Mouse (Mus musculus) urinary bladder, adult 18-20 months (tissue): ENCODE measurements at regions not wholly inside any gene's neighbourhood (a gene's known extent, or its start where the extent isn't known, plus 50 kb on each side); places are given as distances from the start of the nearest gene placed in this dataset.
A peak's percentile ranks its signal among the peaks of the same experiment; 100 is the strongest.

Experiments
- DNase-seq, 2 experiments: peaks; one replicate each; pipeline ENCODE4 v3.0.0; 2022; ENCODE audit warnings: low spot score in 2 of 2, mixed read lengths in 2 of 2

- DNase-seq = no peak
These were observed 99.0 kb downstream of the Tmem30b start for GRCm38 (mm10) chr12:73447172-73447571.

DNA sequence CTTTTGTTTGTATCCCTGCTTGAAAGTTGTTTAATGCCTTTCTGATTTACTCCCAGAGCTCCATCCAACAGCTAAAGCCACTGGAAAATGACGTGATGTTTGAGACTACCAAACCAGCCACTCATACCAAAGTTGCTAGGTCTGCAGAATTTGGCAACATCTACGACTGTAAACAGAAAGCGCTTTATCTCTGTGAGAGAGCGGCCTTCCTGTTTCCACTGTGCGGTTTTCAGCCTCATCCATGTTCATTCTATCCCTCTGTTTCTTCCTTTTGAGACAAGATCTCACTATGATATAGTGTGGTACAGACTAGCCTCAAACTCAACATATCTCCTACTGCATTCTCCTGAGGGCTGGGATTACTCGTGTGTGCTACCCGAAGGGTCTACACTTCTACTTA, 100.0 kb downstream of the Tmem30b start:
- DNase-seq = no peak

GRCm38 (mm10) chr12:73445562-73445961, 100.6 kb downstream of the Tmem30b start:
- no peak for DNase-seq

DNA sequence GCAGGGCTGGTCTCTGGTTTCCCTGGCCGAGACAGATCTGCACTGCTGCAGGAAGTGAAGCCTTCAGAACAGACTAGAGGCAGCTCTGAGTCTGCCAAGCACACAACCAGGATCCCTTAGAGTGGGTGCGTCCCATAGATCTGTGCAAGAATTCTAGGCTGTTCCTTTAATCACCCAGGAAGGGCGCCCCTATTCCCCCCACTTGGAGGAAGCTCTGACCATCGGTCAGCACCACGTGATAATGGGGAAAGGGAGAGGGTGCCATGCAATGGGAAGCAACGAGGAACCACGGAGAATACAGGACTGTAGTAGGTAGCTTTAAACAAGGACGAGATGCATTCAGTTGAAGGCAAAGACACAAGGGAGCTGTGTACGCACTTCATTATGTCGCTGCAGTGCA, 101.1 kb downstream of the Tmem30b start:
- no peak for DNase-seq

DNA sequence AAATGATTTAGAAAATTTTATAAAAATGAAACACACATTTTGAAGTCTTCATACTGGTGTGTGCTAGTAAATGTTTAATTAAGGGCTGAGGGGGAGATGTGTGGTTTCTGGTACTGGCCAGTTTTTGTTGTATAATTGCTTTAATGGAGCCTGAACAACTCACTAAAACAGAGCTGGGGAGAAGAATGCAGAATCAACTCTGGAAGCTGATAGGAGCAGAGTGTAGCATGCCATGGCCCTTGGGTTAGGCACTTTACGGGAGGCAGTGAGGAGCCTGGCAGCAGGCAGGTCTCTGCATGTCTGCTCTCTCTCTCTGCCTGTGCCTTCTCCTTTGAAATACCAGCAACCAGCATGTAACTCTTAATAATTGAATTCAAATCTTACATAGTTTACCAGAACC, 104.9 kb downstream of the Tmem30b start:
- DNase-seq = no peak

- DNase-seq = no peak
These were observed 111.5 kb downstream of the Tmem30b start for GRCm38 (mm10) chr12:73434684-73435083.

GRCm38 (mm10) chr12:73432546-73432945, 113.6 kb downstream of the Tmem30b start:
- no peak for DNase-seq

GRCm38 (mm10) chr12:73428171-73428570, 118.0 kb downstream of the Tmem30b start:
- peak in 1 of 2 experiments; percentile 9 for DNase-seq

- DNase-seq = no peak
These were observed 121.4 kb downstream of the Tmem30b start for GRCm38 (mm10) chr12:73424814-73425213.

GRCm38 (mm10) chr12:73417101-73417500, 129.1 kb downstream of the Tmem30b start:
- no peak for DNase-seq

DNA sequence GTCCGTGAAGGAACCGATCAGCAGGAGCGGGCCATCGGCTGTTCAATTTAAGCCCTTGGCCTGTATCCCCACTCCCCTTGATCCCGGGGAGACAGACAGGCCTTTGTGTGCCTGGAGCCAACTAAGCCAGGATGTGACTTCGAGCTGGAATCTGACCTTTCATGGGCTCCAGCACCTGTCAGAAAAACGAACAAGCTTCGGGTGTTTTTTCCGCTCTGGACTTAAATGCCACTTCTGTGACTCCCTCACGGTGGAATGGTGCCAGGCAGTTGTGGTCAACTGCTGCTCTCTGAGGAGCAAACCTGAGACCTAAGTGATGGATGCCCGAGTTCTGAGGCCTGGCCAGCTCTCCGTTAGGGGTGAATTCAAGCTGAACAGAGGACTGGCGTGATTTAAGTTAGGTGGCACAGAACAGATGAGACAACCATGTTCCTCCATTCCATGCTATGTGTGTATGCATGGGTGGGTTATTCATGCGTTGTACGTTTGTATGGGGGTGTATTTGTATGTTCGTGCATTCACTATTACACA, 129.8 kb downstream of the Tmem30b start:
- no peak for DNase-seq

- no peak for DNase-seq
These were observed 129.3 kb downstream of the Slc38a6 start for GRCm38 (mm10) chr12:73415856-73416366.

DNA sequence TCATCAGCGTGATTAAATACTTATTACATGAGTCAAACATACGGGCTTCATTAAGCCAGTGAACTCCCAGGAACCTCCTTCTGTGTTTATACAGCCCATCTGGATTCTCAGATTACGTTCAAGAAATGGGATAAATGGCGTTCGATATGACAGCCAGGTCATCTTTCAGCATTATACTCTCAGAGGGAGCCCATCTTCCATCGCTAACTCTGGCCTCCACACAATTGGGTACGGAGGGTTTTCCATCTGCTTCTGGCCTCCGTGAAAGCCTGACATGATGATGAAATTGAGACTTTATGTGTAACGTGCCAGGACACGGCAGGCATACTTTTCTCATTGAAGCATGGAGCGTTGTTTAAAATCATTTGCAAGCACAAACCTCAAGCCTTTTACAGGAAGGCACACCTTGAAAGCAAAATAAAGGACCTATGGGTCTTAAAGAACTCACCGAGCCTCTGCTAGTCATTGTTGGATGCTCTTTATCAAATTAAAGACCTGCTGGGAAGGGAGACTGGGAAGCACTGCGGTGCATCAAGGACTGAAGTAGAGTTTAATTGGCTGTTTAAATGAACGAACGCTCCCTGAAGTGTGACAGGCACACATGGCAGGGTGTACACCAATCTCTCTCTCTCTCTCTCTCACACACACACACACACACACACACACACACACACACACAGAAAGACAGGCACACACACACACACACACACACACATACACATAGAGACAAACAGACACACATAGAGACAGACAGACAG, 127.0 kb downstream of the Slc38a6 start:
- peak in 1 of 2 experiments; percentile 14 for DNase-seq

- no peak for DNase-seq
These were observed 125.9 kb downstream of the Slc38a6 start for GRCm38 (mm10) chr12:73412500-73412899.

DNA sequence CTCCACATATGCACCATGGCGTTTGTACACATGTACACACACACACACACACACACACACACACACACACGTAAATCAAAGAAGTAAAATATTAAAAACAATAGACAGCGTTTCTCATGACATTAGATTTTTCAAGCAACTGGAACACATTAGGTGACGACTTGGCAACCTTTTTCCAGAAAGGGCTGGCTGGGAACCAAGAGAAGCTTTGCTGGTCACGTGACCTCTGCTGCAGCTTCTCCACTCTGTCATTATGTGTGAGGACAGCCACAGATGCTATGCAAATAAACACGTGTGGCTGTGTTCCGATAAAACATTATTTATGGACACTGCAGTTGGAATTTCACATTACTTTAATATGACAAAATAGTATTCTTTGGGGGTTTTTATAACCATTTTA, 124.3 kb downstream of the Slc38a6 start:
- no peak for DNase-seq

DNA sequence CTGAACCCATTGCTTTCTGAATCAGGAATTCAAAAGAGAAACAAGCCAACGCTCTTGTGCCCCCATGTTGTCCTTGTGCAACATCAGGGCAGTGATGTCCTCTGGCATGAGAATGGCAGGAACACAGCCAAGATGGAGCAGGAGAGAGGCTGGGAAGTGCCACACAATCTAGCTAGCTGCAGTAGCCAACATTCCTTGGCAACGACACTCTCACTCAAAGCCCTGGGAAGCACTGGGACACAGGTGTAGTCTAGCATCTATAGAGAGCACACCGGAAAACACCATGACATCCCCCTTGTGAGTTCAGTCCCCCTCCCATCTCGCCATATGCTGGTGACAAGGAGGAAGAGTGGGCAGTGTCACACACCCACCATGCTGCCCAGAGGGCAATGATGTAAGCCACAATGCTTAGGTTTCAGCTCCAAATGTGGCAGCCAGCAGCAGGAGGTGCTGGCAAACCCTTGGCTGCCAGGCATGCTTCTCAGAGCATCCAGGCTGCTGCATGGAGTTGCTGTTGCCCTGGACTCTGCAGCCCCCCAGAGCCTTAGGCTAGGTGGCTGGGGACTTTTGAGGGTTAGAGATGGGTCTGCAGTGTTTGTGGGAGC, 123.0 kb downstream of the Slc38a6 start:
- no peak for DNase-seq

- DNase-seq = no peak
These were observed 122.0 kb downstream of the Slc38a6 start for GRCm38 (mm10) chr12:73408614-73409013.

DNA sequence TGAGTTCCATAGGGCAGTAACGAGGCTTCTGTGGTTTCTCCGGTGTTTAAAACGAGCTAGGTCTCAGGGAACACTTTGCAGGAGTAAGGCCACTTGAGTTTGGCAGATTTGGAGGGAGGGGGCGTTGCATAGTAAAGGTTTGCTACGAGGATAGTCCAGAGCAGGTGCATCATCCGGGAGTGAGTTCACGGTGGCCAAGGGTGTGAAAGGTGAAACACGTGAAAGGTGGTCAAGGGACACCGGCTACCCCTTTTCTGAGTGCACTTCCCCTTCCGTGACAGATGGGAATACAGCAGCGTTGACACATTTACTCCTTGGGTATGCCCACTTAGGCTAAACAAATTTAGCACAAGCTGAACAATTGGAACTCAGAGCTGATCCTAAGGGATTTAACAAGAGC, 121.6 kb downstream of the Slc38a6 start:
- no peak for DNase-seq

DNA sequence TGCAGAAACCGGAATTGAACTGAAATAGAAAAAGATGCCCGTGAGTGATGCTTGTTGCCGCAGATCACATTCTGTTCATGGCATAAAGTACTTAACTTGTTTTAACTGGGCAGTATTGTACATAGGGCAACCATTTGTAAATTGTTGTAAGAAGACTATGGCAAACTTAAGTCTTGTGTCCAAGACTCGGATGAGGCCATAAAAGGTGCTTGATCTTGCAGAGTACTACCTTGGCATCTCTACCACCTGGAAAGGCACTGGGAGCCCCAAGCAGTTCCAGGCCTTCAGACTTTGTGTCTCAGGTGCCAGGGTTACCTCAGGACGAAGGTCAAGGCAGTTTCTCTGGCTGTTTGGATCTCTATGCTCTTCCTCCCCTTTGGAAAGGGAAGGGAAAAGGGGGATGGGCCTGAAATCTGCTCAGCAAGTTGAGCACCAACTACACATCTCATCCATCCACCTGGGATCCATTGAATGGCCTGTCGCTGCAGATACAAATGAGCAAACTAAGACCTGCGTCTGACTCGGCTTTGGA, 120.0 kb downstream of the Slc38a6 start:
- no peak for DNase-seq

DNA sequence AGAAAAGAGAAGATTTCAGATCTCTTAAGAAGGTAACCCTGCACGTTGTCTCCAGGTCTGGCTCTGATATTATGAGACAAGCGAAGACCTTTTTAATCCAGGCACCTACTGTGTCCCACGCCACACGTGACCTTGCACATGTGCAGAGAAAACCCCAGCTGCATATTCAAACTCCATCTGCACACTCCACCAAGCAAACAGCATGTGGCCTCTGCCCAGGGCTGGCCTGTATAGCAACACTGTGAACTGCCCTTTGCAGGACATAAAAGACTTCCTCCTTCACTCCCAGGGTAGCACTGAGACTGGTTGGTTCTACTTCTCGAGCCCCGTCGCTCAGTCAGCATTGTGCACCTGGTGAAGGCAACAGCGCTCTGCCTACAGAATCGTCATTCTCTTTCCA, 119.0 kb downstream of the Slc38a6 start:
- no peak for DNase-seq

DNA sequence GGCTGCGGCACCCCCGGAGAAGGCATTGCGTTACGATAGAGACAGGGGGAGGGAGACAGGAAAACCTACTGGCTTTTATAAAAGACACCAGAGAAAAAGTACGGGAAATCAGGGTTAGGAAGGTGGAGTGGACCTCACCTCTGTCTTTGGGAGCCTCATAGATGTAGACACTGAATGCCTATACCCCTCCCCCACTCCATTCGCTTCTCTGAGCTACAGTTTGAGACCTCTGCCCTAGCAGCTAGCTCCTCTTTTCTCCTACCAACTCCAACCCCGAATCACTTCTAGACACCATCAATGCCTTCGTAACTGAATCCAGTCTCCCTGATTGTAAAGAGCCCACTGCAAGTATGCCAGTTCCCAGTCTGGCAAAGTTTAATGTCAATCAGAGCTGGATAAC, 118.5 kb downstream of the Slc38a6 start:
- DNase-seq = no peak

DNA sequence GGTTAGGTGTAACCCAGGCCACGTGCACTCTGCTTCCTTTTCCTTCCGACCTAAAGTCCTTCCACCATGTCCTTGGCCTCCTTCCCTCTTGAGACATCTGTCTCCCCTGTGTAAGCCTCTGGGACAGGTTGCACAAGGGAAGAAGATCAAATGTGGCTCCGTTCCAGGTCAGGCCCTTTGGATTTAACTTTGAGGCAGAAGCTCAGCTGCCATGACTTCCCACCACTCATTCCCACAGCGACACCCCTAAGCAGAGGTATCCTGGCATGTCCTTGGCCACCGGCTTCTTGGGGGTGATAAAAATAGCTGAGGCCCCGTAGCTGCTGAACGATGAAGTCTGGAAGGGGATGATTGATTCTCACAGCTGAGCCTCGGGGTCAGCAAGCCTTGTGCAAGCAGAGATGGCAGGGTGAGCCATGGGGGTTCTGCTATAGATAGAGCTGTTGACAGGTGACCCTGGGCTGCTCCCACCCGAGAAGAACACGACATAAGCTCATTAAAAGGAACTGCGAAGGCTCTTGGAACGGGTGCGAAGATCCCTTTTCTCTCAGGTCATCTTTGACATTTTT, 117.4 kb downstream of the Slc38a6 start:
- DNase-seq = no peak
